Mouse (Mus musculus): ENCODE data around the gene Cd3d. TPM values are rescaled to one million over a fixed set of nuclear protein-coding genes. Genes with fewer than 3 reads are reported as not detected.
"Not testable (repeated sequence)": the region's sequence is repeated elsewhere in the genome, so short reads cannot be mapped to it uniquely, and the experiment has no call there.

The Cd3d gene
- 5.5 and 24.0 TPM in 2 replicates for total RNA-seq (2014; fragmentation: Nextera tagmentation)
- not detected in 2 replicates for total RNA-seq (2017)

DNA sequence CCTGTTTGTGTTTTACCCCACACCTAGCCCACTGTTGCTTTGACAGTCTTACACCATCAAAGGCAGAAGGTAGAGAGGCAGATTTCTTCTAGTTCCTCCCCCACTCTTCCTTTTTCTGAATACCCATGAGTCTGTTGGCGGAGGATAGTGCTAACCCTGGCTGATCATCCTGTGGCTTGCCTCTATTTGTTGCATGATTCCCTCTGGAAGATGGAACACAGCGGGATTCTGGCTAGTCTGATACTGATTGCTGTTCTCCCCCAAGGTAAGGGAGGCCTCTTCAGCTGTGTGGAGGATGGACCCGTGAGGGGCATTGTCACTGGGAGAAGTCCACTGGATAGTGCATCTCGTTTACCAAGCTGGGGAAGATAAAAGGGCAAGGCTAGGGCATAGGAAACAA lies at the start of gene Cd3d:
Cd3d (plus strand) TSS at position 111 of the 400 bp plus-strand sequence.
- ATAC-seq (replicated peaks; ENCODE audit: low FRiP score, low TSS enrichment, poor library complexity, severe bottlenecking): no peak

DNA sequence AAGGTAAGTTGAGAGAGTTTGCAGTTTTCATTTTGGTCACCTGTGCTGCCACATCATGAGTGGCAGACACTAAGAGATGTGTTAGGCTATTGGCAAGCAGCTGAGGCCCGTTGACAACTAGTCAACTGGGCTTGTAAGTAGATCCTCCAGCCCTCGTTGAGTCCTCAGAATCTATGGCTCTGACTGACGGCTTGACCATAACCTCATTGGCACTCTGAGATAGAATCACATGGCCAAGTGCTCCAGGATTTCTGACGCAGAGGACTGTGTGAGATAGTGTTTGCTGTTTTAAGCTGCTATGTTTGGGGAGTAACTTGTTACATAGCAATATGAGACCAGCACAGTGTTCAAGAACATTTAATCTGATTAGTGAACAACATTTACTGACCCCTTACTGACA lies 39.8 kb upstream of the Cd3d start:
- no peak for ATAC-seq (replicated peaks; ENCODE audit: low FRiP score, low TSS enrichment, poor library complexity, severe bottlenecking)

DNA sequence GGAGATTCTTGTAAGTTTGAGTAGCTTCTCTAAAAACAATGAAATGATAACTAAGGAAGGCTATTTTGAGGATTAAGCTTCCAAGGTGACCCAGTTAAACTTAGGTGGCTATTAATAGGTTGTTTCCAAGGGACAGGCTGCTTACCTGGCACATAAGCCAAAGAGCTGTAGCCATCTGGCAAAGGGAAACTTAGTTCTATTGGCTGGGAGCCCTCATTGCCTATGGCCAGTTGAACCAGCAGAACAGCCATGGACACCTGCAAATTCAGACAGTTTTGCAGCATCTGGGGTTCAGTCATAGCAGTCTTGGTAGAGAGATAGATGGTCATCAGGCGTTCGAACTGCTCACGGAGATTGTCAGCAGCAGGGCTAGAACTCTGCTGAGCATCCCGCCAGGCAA lies 39.2 kb upstream of the Cd3d start:
- no peak for ATAC-seq (replicated peaks; ENCODE audit: low FRiP score, low TSS enrichment, poor library complexity, severe bottlenecking)

DNA sequence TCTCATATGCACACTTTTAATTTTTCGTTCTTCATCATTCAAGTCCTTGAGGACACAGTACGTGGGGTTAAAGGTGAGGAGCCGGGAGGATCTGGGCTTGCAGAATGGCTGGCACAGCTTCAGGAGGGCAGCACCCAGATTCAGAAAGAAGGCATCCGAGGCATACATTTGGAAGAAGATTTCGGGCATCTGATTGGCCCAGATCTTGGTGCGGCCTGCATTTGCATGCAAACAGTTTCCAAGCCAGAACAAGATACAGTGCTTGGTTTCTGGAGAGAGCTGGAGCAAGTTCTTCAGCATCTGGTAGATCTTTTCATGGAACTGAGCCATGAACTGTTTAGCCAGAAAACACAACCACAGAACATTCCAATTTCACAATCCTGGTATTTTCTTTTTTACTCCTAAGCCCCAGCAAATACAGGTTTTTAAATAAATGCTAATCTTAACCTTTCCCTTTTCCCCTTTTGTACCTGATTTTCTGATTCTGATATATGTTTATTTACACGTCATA lies 35.3 kb upstream of the Cd3d start:
- ATAC-seq (replicated peaks; ENCODE audit: low FRiP score, low TSS enrichment, poor library complexity, severe bottlenecking): no peak

DNA sequence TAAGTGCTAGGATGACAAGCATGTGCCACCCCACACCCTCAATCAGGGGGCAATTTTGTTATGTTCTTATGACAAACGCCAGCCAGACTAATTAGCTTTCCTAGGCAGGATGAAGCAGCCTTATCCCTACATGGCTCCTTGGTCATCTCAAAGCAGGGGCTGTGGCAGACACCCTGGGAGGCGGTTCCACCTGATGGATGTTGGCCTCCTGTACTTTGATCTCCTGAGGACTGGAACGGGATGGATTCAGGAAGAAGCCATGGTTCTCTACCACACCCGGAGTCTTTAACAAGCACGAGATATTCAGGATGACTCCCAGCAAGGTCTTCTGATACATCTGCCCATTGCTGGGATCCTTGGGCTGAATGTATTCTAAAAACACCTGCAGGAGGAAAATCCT lies 33.8 kb upstream of the Cd3d start:
- no peak for ATAC-seq (replicated peaks; ENCODE audit: low FRiP score, low TSS enrichment, poor library complexity, severe bottlenecking)

DNA sequence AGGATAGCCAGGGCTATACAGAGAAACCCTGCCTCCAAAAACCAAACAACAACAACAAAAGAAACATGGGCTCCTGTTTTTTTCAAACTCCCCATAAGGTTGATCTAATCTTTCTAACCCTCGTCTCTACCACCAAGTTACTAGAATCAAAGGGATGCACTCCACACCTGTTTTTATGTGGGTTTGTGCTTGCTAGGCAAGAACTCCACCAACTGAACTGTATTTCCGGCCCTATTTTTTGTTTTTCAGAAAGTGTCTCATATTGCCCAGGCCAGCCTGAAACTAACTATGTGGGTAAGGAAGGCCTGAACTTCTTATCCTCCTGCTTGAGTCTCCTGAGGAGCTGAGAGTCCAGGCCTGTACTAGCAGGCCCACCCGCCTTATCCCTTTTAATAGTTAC lies 27.2 kb upstream of the Cd3d start:
- ATAC-seq (replicated peaks; ENCODE audit: low FRiP score, low TSS enrichment, poor library complexity, severe bottlenecking): no peak

DNA sequence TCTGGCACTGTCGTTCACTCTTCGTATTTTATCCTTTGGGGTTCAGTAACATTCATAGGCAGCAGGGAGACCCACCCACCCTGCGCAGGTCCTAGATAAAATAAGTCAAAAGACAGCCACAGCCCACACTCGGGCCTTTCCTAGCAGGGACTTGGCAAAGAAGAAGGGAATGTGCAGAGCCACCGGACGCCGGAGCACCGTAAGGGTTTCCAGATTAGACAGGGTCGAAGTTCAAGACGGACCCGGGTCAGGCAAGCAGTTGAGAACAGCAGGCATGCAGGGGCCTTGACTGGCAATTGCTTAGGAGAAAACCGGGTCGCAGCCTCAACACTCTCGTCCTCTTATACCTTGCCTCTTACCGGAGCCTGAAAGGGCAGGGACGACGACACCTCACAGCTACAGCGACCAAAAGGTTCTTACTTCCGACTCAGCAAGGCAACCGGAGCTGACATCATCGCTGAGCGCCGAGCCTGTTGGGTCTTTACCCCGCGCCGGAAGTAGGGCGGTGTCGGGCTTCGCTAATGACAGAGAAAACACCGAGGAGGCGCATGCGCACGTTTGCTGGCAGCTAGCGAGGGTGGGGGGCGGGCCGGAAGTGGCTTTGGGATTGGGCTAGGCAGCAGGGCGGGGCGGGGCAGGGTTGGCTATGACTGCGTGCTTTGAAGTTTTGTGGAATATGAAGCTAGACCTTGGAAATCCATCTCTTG lies 16.3 kb upstream of the Cd3d start, which contains the start of gene Ube4a:
Ube4a (minus strand) TSS at position 475 of the 707 bp plus-strand sequence.
- ATAC-seq (replicated peaks; ENCODE audit: low FRiP score, low TSS enrichment, poor library complexity, severe bottlenecking): peak; percentile 91

DNA sequence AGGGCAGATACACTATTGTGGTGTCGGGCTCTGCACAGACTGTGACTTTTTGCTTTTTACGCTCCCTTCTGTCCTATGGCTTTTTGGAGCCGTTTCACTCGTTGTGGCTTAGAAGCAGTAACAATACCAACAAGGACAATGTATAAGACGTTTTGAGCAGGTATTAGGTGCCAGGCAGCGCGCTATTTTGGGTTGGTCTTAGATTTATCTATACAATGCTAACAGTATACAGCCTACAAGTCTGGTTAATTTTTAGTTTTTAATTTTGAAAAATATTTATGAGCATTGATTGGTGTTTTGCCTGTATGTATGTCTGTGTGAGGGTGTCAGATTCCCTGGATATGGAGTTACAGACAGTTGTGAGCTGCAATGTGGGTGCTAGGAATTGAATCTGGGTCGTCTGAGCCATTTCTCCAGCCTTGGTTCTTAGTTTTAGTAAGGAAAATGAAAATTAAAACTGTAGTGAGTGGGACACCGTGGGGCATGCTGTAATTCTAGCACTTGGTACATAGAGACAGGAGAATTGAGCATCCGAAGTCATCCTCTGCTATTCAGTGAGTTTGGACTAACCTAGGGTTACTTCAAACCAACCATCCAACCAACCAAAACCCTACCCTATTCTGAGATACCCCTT lies 15.6 kb upstream of the Cd3d start:
- no peak for ATAC-seq (replicated peaks; ENCODE audit: low FRiP score, low TSS enrichment, poor library complexity, severe bottlenecking)

DNA sequence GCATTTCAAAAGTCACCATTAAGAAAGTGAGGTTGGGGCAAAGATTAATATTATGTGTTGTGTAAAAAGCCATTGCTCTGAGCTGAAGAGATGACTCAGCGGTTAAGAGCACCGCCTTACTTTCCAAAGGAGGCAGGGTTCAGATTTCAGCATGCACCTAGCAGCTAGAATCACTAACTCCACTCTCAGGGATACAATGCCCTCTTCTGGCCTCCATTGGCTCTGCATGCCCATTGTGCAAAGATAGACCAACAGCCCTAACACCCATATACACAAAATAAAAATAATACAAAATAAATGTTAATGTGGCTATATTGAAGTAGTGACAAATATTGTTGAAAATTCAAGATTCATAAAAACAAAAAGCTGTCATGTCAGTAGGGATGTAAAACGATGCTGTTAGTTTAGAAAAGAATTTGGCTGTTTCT lies 14.8 kb upstream of the Cd3d start:
- ATAC-seq (replicated peaks; ENCODE audit: low FRiP score, low TSS enrichment, poor library complexity, severe bottlenecking): peak; percentile 69

DNA sequence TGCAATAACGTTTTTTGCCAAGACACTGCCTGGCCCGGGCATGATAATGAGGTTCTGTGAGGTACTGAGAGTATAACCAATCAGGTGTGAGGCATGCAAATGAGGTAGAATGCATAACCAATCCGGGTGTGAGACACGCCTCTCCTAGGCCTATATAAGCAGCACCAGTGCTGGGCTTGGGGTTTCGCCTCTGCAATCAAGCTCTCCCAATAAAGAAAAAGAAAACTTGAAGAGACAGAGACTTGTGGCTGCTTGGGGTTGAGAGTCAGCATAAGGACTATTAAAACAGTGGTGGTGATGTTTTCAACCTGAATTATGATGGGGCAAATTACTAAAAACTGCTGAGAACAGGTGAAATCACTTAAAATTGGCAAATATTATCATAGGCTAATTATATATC lies 13.8 kb upstream of the Cd3d start:
- ATAC-seq (replicated peaks; ENCODE audit: low FRiP score, low TSS enrichment, poor library complexity, severe bottlenecking): not testable (repeated sequence)

DNA sequence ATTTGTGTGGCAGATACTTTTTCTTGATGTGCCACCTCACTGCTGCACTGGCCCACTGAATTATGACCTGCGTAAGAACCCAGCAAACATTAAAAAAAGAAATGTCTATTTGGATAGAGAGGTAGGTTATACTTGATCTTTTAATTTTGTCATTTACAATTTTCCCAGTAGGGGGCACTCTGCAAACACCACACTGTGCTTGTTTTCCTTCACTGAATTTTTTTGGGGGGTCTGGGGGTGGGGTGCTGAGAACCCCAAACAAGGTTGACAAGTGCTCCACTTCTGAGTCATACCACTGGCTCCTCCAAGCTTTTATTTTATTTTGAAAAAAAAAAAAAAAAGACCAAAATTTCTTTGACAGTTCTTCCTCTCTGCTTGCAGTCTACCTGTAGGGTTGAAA lies 12.1 kb upstream of the Cd3d start:
- no peak for ATAC-seq (replicated peaks; ENCODE audit: low FRiP score, low TSS enrichment, poor library complexity, severe bottlenecking)

DNA sequence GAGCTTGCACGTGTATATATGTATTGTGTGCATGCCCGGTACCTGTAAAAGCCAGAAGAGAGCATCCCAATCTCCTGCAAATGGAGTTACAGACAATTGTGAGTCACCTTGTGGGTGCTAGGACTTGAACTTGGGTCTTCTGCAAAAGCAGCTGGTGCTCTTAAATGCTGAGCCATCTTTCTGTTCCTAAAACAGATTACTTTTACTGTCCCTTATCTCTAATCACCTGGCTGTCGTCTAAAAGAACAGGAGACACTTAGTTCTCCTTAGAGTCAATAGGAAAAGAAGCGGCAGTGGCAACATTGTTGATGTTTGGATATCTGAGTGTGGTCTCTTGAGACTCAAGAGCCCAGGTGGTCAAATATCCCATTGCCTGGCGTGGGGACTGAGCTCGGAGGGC lies 3.8 kb upstream of the Cd3d start:
- no peak for ATAC-seq (replicated peaks; ENCODE audit: low FRiP score, low TSS enrichment, poor library complexity, severe bottlenecking)

DNA sequence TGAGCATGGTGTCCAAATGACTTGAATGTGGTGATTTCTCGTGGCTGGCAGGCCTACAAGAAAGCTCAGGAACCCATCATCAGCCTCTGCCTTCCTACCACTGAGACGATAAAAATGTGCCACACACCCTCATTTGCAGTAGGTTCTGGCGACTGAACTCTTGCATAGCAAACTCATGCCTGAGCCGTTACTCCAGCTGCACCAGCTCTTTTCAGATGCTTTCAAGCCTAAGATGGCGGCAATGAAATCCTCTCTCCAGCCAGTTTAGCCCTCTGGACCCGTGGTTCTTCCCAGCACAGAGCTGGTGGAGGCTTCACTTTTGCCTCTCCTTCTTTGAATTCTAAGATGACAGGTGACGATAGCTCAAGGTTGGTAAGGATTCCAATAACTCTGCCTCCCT lies 1.8 kb upstream of the Cd3d start:
- ATAC-seq (replicated peaks; ENCODE audit: low FRiP score, low TSS enrichment, poor library complexity, severe bottlenecking): no peak

DNA sequence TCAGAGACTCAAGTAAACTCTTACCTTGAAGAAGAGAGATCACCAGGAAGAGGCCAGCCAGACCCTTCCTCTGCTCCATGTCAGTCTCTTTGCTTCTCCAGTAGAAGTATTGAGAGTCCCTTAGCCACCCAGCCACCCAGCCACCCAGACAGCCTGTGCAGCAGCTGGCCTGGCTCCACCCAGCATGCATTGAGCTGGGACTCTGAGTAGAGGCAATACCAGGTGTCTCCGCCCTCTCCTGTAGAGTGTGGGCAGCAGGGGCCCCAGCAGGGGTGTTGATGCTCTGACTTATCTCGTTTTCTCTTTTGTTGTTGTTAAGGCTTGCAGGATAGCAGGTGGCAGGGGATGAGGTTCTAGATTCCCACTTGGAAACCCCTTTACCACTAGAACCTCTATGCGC lies 1.3 kb upstream of the Cd3d start, which contains the start of gene Cd3g:
Cd3g (minus strand) TSS at position 190 of the 400 bp plus-strand sequence.
- ATAC-seq (replicated peaks; ENCODE audit: low FRiP score, low TSS enrichment, poor library complexity, severe bottlenecking): no peak

DNA sequence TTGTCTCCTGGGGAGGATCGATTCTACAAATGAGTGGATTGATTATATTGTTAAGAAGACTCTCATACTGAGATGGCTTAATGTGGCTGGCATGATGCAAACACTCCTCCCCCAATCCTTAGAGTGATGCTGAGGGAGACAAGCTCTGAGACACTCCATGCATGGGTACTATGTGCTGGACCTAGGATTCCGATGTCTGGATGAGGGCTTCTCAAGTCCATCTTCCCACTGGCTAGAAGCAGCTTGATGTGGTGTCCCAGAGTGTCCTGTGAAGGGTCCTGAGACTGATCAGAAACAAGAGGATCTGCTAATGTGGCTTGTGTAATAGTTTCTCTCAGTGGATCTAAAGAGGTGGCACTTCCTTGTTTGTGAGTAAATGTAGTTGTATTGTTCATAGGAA lies 482 bp upstream of the Cd3d start:
- no peak for ATAC-seq (replicated peaks; ENCODE audit: low FRiP score, low TSS enrichment, poor library complexity, severe bottlenecking)

DNA sequence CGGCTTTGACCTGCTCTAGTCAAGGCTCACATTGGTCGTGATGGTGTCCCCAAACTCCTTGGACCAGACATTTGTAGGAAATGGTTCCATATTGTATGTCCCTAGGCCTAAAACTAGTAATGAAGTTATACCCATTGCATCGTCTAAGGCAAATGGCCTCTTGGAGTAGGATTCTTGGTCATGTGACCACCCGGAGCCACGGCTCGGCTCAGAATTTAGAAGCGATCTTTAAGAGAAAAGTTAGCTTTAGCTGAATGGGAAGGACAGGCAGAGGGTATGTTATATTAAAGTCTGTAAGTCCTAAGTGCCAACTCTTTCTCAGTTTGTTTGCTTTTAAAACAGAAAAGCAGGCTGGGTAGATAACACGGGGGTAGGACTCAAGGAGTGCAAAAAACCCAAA lies 495 bp downstream of the Cd3d start:
- no peak for ATAC-seq (replicated peaks; ENCODE audit: low FRiP score, low TSS enrichment, poor library complexity, severe bottlenecking)

DNA sequence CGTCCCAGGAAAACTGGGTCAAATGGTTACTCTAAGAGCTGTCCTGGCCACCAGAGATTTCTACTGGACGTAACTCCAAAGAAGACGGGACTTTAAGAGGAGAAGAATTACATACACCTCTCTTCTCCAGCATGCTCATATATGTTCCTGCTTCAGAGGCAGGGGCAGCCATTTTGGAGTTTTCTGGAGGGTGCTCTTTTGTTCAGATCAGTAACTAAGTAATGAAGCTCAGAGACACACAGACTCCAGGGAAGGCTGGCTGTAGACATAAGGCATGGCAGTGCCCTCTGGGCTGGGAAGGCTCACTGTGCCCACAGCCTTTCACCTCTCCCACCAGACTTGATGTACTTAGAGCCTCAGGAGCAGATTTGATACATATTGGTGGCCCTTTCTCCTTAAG lies 945 bp downstream of the Cd3d start:
- ATAC-seq (replicated peaks; ENCODE audit: low FRiP score, low TSS enrichment, poor library complexity, severe bottlenecking): no peak

DNA sequence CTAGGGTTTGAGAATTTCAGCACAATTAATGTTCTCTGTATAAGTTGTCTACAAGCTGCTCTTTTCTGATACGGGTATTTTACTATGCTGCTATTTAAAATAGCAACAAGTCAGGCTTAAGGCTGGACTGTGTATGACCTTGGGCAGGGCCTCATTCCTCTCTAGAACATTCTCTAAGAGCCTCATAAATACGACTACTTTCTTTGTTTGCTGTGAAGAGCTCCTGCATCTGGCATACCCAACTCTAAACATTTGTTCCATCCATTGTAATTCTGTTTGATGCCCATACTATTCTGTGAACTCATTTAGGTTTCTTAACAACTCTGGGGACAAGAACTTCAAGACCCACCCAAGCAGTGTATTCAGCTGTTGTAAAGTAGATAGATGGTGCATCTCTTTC lies 1.4 kb downstream of the Cd3d start:
- no peak for ATAC-seq (replicated peaks; ENCODE audit: low FRiP score, low TSS enrichment, poor library complexity, severe bottlenecking)

DNA sequence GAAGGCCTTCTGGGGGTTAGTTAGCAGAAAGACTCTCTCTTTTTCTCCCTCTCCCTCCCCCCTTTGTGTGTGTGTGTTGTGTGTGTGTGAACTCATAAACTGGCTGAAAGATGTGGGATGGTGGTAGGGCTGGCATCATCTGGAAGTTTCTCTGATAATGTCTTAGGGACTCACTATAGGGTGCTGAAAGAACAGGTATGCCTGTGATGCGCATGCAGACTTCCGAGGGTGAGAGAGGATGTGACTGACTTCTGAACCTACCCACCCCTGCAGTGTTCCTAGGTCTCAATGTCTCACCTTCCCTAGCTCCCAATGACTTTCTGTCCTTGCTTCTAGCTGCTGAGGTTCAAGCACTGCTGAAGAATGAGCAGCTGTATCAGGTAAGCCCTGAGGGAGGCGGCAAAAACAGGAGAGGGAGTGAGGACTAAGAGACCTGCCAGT lies 4.2 kb downstream of the Cd3d start:
- no peak for ATAC-seq (replicated peaks; ENCODE audit: low FRiP score, low TSS enrichment, poor library complexity, severe bottlenecking)

DNA sequence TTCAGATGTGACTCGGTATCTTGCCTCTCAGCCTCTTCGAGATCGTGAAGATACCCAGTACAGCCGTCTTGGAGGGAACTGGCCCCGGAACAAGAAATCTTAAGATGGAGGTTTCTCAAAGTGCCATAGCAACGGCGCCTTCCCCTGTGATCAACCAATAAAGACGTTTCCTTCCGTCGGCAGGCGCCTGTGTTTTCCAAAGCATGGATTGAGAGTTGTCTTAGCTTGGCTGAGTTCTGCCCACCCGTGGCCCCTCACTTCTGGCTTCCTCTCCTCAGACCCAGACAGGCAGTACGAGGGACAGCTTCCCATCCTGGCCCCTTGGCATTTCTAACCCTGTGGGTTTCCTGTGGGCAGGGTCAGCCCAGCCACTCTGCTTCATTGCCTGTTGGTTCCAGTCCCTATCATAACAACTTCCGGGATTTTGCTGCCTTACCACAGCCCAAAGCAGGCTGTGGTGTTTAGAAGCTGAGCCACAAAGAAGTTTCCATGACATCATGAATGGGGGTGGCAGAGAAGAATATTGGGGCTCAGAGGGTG lies 4.7 kb downstream of the Cd3d start:
- ATAC-seq (replicated peaks; ENCODE audit: low FRiP score, low TSS enrichment, poor library complexity, severe bottlenecking): peak; percentile 83

DNA sequence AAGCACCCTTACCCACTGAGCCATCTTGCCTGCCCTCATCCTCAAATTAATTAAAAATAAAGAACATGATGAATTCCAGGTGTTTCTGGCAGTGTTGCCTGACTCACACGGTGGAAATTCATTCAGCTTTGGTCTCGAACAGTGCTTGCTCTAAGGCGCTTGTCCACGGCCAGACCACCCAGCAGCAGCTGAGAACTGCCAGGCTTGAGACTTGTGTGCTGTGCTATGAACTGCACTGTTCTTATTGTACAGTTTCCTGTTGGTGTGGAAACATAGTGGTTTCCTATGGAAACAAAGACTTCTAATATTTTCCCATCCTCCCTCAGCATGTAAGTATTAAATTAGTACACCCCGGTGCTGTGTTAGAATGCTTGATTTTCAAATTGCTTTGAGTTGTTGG lies 5.4 kb downstream of the Cd3d start:
- ATAC-seq (replicated peaks; ENCODE audit: low FRiP score, low TSS enrichment, poor library complexity, severe bottlenecking): no peak

All from megakaryocyte-erythroid progenitor cell, adult 5-6 weeks (primary cell).